Mouse (Mus musculus) thymus, adult 2 months (tissue): ENCODE measurements at regions not wholly inside any gene's neighbourhood (a gene's known extent, or its start where the extent isn't known, plus 50 kb on each side); places are given as distances from the start of the nearest gene placed in this dataset.

ENCODE experiments used
- DNase-seq: peaks from one replicate; pipeline ENCODE4 v3.0.0; 2021
- H3K27ac ChIP-seq: fragments of 200-500 bp; 2 replicates; pipeline ENCODE4 v1.5.1; 2012; ENCODE audit warnings: low read length, control low read depth; ENCODE audit not compliant: control insufficient read depth, insufficient read depth
- H3K27me3 ChIP-seq: fragments of 200-500 bp; 2 replicates; pipeline ENCODE4 v1.6.1; 2012; ENCODE audit warnings: mild to moderate bottlenecking, low read length, moderate library complexity, mixed read lengths; ENCODE audit not compliant: control insufficient read depth, insufficient read depth
- H3K36me3 ChIP-seq: fragments of 200-500 bp; 2 replicates; pipeline ENCODE4 v1.6.1; 2012; ENCODE audit warnings: mild to moderate bottlenecking, low read length, moderate library complexity; ENCODE audit not compliant: control insufficient read depth, insufficient read depth
- H3K4me1 ChIP-seq: fragments of 200-500 bp; replicated peaks from 2 replicates; pipeline ENCODE4 v1.6.1; 2012; ENCODE audit warnings: low read length; ENCODE audit not compliant: control insufficient read depth, insufficient read depth
- H3K4me3 ChIP-seq: fragments of 200-500 bp; 2 replicates; pipeline ENCODE4 v1.5.1; 2012; ENCODE audit warnings: mild to moderate bottlenecking, low read length, control low read depth, moderate library complexity; ENCODE audit not compliant: control insufficient read depth, insufficient read depth
- CTCF ChIP-seq: fragments of 200-500 bp; IDR thresholded peaks from 2 replicates; pipeline ENCODE4 v1.5.1; 2012; ENCODE audit warnings: mild to moderate bottlenecking, control low read depth, low read length, moderate library complexity, borderline replicate concordance; ENCODE audit not compliant: control insufficient read depth, poor library complexity, insufficient read depth; ENCODE audit errors: extremely low read depth
- POLR2A ChIP-seq: fragments of 200-500 bp; IDR thresholded peaks from 2 replicates; pipeline ENCODE4 v1.6.1; 2012; ENCODE audit warnings: mild to moderate bottlenecking, low read length, control low read depth, moderate library complexity; ENCODE audit not compliant: control insufficient read depth, poor library complexity, insufficient read depth; ENCODE audit errors: extremely low read depth
- WGBS: fragments of 180-500 bp; shearing (Covaris S2); methylation state at CpG from one replicate; pipeline ENCODE4 v1.1.7; 2018; 5-methylcytosine and 5-hydroxymethylcytosine counted together

- TF ChIP-seq CTCF (no peak), POLR2A (no peak)
- Histone ChIP-seq H3K4me3 (no peak overlapping the region), H3K4me1 (no peaks in the 10 kb centered on the region), H3K36me3 (no peaks in the 10 kb centered on the region), H3K27me3 (no peaks in the 10 kb centered on the region), H3K27ac (no peak overlapping the region)
- WGBS, result 89% methylated on average over 3 of the region's 3 CpGs
- DNase-seq, result no peak
Observed at GRCm38 (mm10) chr16:75663871-75664270, 71.2 kb downstream of the Rbm11 start.

DNA sequence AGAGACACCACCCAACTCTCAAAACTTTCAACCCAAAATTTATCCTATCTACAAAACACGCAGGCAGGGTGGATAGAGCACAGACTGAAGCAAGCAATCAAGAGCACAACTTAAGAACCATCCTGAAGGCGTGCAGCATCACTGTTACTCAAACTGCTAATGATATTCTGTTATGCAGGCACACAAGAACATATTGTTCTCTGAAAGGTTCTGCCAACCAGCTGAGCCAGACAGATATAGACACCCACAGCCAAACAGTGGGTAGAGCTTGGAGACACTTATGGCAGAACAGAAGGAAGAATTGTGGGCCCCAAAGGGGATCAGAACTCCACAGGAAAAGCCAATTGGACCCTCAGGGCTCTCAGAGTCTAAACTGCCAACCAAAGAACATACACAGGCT lies 74.9 kb downstream of the Rbm11 start:
- Histone ChIP-seq H3K27ac (no peak overlapping the region), H3K27me3 (no peaks in the 10 kb centered on the region), H3K4me3 (no peak overlapping the region), H3K36me3 (no peaks in the 10 kb centered on the region), H3K4me1 (no peaks in the 10 kb centered on the region)
- no peak for TF ChIP-seq POLR2A
- no peak for TF ChIP-seq CTCF
- WGBS, result 95% methylated on average over 2 of the region's 2 CpGs
- no peak for DNase-seq

- no peaks in the 10 kb centered on the region for H3K36me3 ChIP-seq
- no peaks in the 10 kb centered on the region for H3K4me1 ChIP-seq
- no peak overlapping the region for H3K27ac ChIP-seq
- TF ChIP-seq CTCF, result no peak
- no peak for TF ChIP-seq POLR2A
- DNase-seq, result no peak
- 84% methylated on average over 1 of the region's 1 CpGs for WGBS
- no peak overlapping the region for H3K4me3 ChIP-seq
- no peaks in the 10 kb centered on the region for H3K27me3 ChIP-seq
Observed at GRCm38 (mm10) chr16:75672112-75672511, 79.5 kb downstream of the Rbm11 start.

GRCm38 (mm10) chr16:75675871-75676270 lies 83.2 kb downstream of the Rbm11 start:
- peak; percentile 30 for DNase-seq
- 83% methylated on average over 2 of the region's 2 CpGs for WGBS

GRCm38 (mm10) chr16:75677180-75677579 lies 84.5 kb downstream of the Rbm11 start:
- no peak overlapping the region for H3K27ac ChIP-seq
- no peaks in the 10 kb centered on the region for H3K27me3 ChIP-seq
- no peaks in the 10 kb centered on the region for H3K36me3 ChIP-seq
- TF ChIP-seq POLR2A, result no peak
- TF ChIP-seq CTCF, result no peak
- no peaks in the 10 kb centered on the region for H3K4me1 ChIP-seq
- H3K4me3 ChIP-seq, result no peak overlapping the region
- no peak for DNase-seq
- 86% methylated on average over 1 of the region's 1 CpGs for WGBS

More at GRCm38 (mm10) chr16:75675871-75676270, 83.2 kb downstream of the Rbm11 start:
- TF ChIP-seq POLR2A (no peak), CTCF (no peak)
- no peaks in the 10 kb centered on the region for H3K4me1 ChIP-seq
- no peak overlapping the region for H3K4me3 ChIP-seq
- H3K27me3 ChIP-seq, result no peaks in the 10 kb centered on the region
- H3K36me3 ChIP-seq, result no peaks in the 10 kb centered on the region
- no peak overlapping the region for H3K27ac ChIP-seq
